Comparison of ENCODE assay signal across 22 mouse cellular contexts in genomic region chr9:28222726-28223125, GRCm38 (mm10).
DNase-seq lines count a peak whose midpoint lies in the region; ATAC-seq and TF ChIP-seq lines count a peak whose summit lies in the region.
"Had no signal": no experiment of that assay in that cellular context is flagged by ENCODE, and none has a peak within 500 bp of the region (broad histone marks: within the 10 kb centered on the region; RNA-seq: fewer than 3 reads in every experiment).

No protein-coding gene starts in this region.

- ATAC-seq in cerebellum, adult (ENCODE audit: insufficient number of reproducible peaks, low FRiP score, low TSS enrichment) = no peak
- ATAC-seq in forebrain, embryonic 14.5 days = no peak
- ATAC-seq: activated CD4-positive, CD25-positive, alpha-beta regulatory T cell, adult 4 months; CD4-positive, CD25-positive, alpha-beta regulatory T cell, adult 4 months; Patski had no signal

- no peak overlapping the region for H3K4me3 ChIP-seq in layer of hippocampus, adult 2 months
- no peak overlapping the region for H3K4me3 ChIP-seq in forebrain, embryonic 14.5 days (ENCODE audit: low read depth, low read length)

- no peaks in the 10 kb centered on the region for H3K27me3 ChIP-seq in forebrain, embryonic 14.5 days (replicated peaks; ENCODE audit: control insufficient read depth, insufficient read depth, low read length)
- H3K27me3 ChIP-seq: CH12.LX had no signal

- H3K36me3 ChIP-seq in forebrain, embryonic 14.5 days (ENCODE audit: control insufficient read depth, insufficient read depth, low read length) = no peaks in the 10 kb centered on the region
- H3K36me3 ChIP-seq: G1E had no signal

- peaks cover 5% of the 10 kb centered on the region for H3K4me1 ChIP-seq in forebrain, embryonic 14.5 days (ENCODE audit: control insufficient read depth, insufficient read depth, low read length)

- TF ChIP-seq CTCF in layer of hippocampus, adult 2 months (conservative IDR thresholded peaks at IDR 0.05) = no peak

- WGBS in forebrain, embryonic 14.5 days = 69% methylated on average over 2 of the region's 2 CpGs

- DNase-seq in cerebellum, postnatal 10 days = peak; percentile 45 to 57
- DNase-seq in cerebellum, postnatal 14 days = peak; percentile 39 to 60
- no peak for DNase-seq in cerebellum, adult 8-10 months
- no peak for DNase-seq in layer of hippocampus, adult 2 months (ENCODE audit: low spot score in 2 of 2)
- no peak for DNase-seq in layer of hippocampus, postnatal 14 days (ENCODE audit: low spot score in 2 of 2)
- DNase-seq in brain, adult 2 months (ENCODE audit: low read depth, low spot score) = peak; percentile 33
- no peak for DNase-seq in forebrain, embryonic 14.5 days (ENCODE audit: low spot score)
- DNase-seq: adrenal gland, adult 2 months; adrenal gland, adult 8-10 months; adrenal gland, postnatal 10 days; adrenal gland, postnatal 14 days; adrenal gland, postnatal 25 days; adrenal gland, postnatal 36 days; B cell, adult 2 months; cerebellum, adult 11 months; cerebellum, adult 11-12 months had no signal

- no peaks in the 10 kb centered on the region for H3K9me3 ChIP-seq in forebrain, embryonic 14.5 days (replicated peaks; ENCODE audit: control insufficient read depth, low read length)
- H3K9me3 ChIP-seq: G1E had no signal

- H3K27ac ChIP-seq in layer of hippocampus, adult 2 months = peak overlapping the region; percentile 1; the same call in 1 of the 2 replicates
- H3K27ac ChIP-seq in forebrain, embryonic 14.5 days (ENCODE audit: low read depth, low read length) = no peak overlapping the region

- no peak overlapping the region for H3K9ac ChIP-seq in forebrain, embryonic 14.5 days (ENCODE audit: low read length)

- no peak overlapping the region for H3K4me2 ChIP-seq in forebrain, embryonic 14.5 days (ENCODE audit: low read length)

Comparison
In these comparisons a context has a peak if more than half of its experiments do, and no peak if none do; other contexts are left out.
1. DNase-seq: peak in cerebellum, postnatal 10 days (2 of 2), cerebellum, postnatal 14 days (2 of 2) and brain, adult 2 months (single experiment); none in cerebellum, adult 8-10 months (single experiment), layer of hippocampus, adult 2 months (0 of 2), layer of hippocampus, postnatal 14 days (0 of 2) and forebrain, embryonic 14.5 days (single experiment).